Mouse (Mus musculus): ENCODE measurements around the gene Cdc37. TPM values are rescaled to one million over a fixed set of nuclear protein-coding genes. Genes with fewer than 3 reads are reported as not detected.

Gene Cdc37
- 330 TPM for polyA plus RNA-seq (2017; shearing (Covaris generic))

GRCm38 (mm10) chr9:21149654-21150419, at the start of gene Cdc37:
Gene Cdc37, minus strand, starts transcription at chr9:21149982.

GRCm38 (mm10) chr9:21165041-21165951, 15.5 kb upstream of the Cdc37 start, which contains the start of gene Pde4a:
Gene Pde4a, plus strand, starts transcription at chr9:21165714.

GRCm38 (mm10) chr9:21131059-21131956, 18.5 kb downstream of the Cdc37 start, which contains the start of gene Tyk2:
Gene Tyk2, minus strand, starts transcription at chr9:21131243.

GRCm38 (mm10) chr9:21091707-21092320, 58.0 kb downstream of the Cdc37 start, which contains the start of the genes Gm38431 and Raver1:
Gene Gm38431, minus strand, starts transcription at chr9:21091997.
Gene Raver1, minus strand, starts transcription at chr9:21092008.

Other genes starting within 250 kb of the Cdc37 start
- 92.3 TPM for gene Dnmt1, start 190.1 kb downstream of the Cdc37 start, polyA plus RNA-seq (2017; shearing (Covaris generic))
- gene S1pr2, start 173.2 kb downstream of the Cdc37 start, polyA plus RNA-seq (2017; shearing (Covaris generic)): 24.4 TPM
- 128 TPM for gene Mrpl4, start 147.2 kb downstream of the Cdc37 start, polyA plus RNA-seq (2017; shearing (Covaris generic))
- 132 TPM for gene Icam1, start 134.0 kb downstream of the Cdc37 start, polyA plus RNA-seq (2017; shearing (Covaris generic))
- gene Icam4, start 120.6 kb downstream of the Cdc37 start, polyA plus RNA-seq (2017; shearing (Covaris generic)): 1.9 TPM
- 0.79 TPM for gene Icam5, start 117.9 kb downstream of the Cdc37 start, polyA plus RNA-seq (2017; shearing (Covaris generic))
- gene Zglp1, start 82.9 kb downstream of the Cdc37 start, polyA plus RNA-seq (2017; shearing (Covaris generic)): not detected
- gene Gm49373, start 76.9 kb downstream of the Cdc37 start, polyA plus RNA-seq (2017; shearing (Covaris generic)): 0.20 TPM
- gene Fdx1l, start 76.4 kb downstream of the Cdc37 start, polyA plus RNA-seq (2017; shearing (Covaris generic)): 35.0 TPM
- 6.8 TPM for gene Gm38431, start 58.0 kb downstream of the Cdc37 start, polyA plus RNA-seq (2017; shearing (Covaris generic))
- gene Raver1, start 58.0 kb downstream of the Cdc37 start, polyA plus RNA-seq (2017; shearing (Covaris generic)): 73.3 TPM
- 118 TPM for gene Tyk2, start 18.7 kb downstream of the Cdc37 start, polyA plus RNA-seq (2017; shearing (Covaris generic))
- 0.72 TPM for gene Pde4a, start 15.7 kb upstream of the Cdc37 start, polyA plus RNA-seq (2017; shearing (Covaris generic))
- gene Keap1, start 89.4 kb upstream of the Cdc37 start, polyA plus RNA-seq (2017; shearing (Covaris generic)): 39.3 TPM
- gene S1pr5, start 98.5 kb upstream of the Cdc37 start, polyA plus RNA-seq (2017; shearing (Covaris generic)): not detected
- gene Atg4d, start 115.3 kb upstream of the Cdc37 start, polyA plus RNA-seq (2017; shearing (Covaris generic)): 63.6 TPM
- 37.6 TPM for gene Kri1, start 138.0 kb upstream of the Cdc37 start, polyA plus RNA-seq (2017; shearing (Covaris generic))
- 104 TPM for gene Cdkn2d, start 141.4 kb upstream of the Cdc37 start, polyA plus RNA-seq (2017; shearing (Covaris generic))
- 2.0 TPM for gene Ap1m2, start 162.4 kb upstream of the Cdc37 start, polyA plus RNA-seq (2017; shearing (Covaris generic))
- gene Slc44a2, start 170.7 kb upstream of the Cdc37 start, polyA plus RNA-seq (2017; shearing (Covaris generic)): 543 TPM
- gene Ilf3, start 217.9 kb upstream of the Cdc37 start, polyA plus RNA-seq (2017; shearing (Covaris generic)): 69.7 TPM